Mouse (Mus musculus): ENCODE data around the gene Dnaaf3. TPM values are rescaled to one million over a fixed set of nuclear protein-coding genes. Genes with fewer than 3 reads are reported as not detected.

The Dnaaf3 gene
- polyA plus RNA-seq, 1 experiment from 2014 or later, result 0.95 TPM

DNA sequence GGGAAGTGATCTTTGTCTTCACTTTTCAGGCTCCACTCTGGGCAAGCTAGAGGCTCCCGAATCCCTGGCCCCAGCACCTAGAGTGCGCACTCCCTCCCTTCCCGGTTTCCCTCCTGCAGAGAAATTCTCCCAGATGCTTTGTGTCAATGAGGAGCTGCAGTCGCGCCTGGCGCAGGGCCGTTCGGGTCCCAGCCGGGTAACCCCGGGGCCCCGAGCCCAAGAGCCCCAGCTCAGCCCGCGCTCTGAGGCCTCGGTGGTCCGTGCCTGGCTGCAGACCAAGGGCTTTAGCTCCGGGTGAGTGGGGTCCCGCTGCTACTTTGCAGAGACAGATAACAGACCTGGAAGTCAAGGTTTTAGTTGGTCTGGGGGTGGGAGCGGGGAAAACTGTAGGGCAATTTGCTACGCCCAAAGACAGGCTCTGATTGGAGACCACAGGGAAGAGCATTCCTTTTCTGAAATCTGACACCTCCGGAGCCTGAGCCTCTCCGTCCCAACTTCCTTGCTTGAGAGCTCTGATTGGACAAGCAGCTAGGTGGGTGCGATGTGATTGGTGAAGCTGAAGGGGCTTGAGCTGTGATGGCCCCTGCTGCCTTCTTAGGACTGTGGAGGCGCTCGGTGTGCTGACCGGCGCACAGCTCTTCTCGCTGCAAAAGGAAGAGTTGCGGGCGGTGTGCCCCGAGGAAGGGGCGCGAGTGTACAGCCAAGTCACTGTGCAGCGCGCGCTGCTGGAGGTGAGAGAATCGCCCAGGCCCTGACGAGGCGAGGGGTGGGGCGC lies 54.0 kb downstream of the Dnaaf3 start:
- 0% methylated on average over 39 of the region's 39 CpGs for WGBS
- Histone ChIP-seq H3K9ac (ENCODE audit: low read length) (peak overlapping the region; percentile 52), H3K27ac (ENCODE audit: low read depth, low read length) (peak overlapping the region; percentile 84), H3K36me3 (ENCODE audit: control insufficient read depth, insufficient read depth, low read length) (peaks cover 13% of the 10 kb centered on the region), H3K4me2 (ENCODE audit: low read depth) (peak overlapping the region; percentile 75), H3K4me1 (ENCODE audit: control insufficient read depth, insufficient read depth, low read length) (peaks cover 9% of the 10 kb centered on the region; the same call in 1 of the 2 replicates), H3K9me3 (ENCODE audit: control insufficient read depth, low read length) (no peaks in the 10 kb centered on the region), H3K4me3 (ENCODE audit: low read depth, low read length) (peak overlapping the region; percentile 43), H3K27me3 (ENCODE audit: control insufficient read depth, insufficient read depth, low read length) (peaks cover 13% of the 10 kb centered on the region)
- ATAC-seq (ENCODE audit: insufficient read depth, low FRiP score, low TSS enrichment), result peak; percentile 99
- peak; percentile 88 for DNase-seq (ENCODE audit: low spot score)

DNA sequence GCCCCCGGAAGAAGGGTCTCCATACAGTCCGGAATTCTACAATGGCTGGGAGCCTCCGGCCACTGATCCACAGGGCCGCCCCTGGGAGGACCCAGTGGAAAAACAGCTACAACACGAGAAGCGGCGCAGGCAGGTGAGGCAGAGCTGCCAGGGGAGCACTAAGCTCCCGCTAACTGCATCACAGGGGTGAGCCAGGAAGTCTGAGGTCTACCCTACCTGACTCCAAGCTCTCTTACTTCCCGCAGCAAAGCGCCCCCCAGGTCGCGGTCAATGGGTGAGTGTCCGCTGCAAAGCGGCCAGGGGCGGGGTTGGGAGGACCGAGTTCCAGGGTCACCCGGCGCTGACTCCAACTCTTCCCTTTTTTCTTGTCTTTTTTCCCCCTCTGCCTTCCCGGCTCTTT lies 58.3 kb downstream of the Dnaaf3 start:
- Histone ChIP-seq H3K27me3 (ENCODE audit: control insufficient read depth, insufficient read depth, low read length) (peaks cover 44% of the 10 kb centered on the region), H3K9me3 (ENCODE audit: control insufficient read depth, low read length) (no peaks in the 10 kb centered on the region), H3K4me1 (ENCODE audit: control insufficient read depth, insufficient read depth, low read length) (peaks cover 6% of the 10 kb centered on the region), H3K36me3 (ENCODE audit: control insufficient read depth, insufficient read depth, low read length) (no peaks in the 10 kb centered on the region), H3K4me3 (ENCODE audit: low read depth, low read length) (no peak overlapping the region), H3K27ac (ENCODE audit: low read depth, low read length) (no peak overlapping the region), H3K9ac (ENCODE audit: low read length) (no peak overlapping the region), H3K4me2 (ENCODE audit: low read depth) (no peak overlapping the region)
- no peak for ATAC-seq (ENCODE audit: insufficient read depth, low FRiP score, low TSS enrichment)
- DNase-seq (ENCODE audit: low spot score), result no peak
- 5% methylated on average over 19 of the region's 19 CpGs for WGBS

Small RNAs within 50 kb of the gene (microRNA-seq; reads per million reads assigned to microRNA genes)
- gene Gm23577, result not detected

Other genes with a start within 250 kb of the Dnaaf3 start
- gene Ncr1, start 194.7 kb downstream of the Dnaaf3 start, polyA plus RNA-seq (2014; fragmentation: Nextera tagmentation; extraction: Ambion mirVana), result not detected in 2 replicates
- gene Gp6, start 134.7 kb downstream of the Dnaaf3 start, polyA plus RNA-seq (2014; fragmentation: Nextera tagmentation; extraction: Ambion mirVana), result 0.93 and 0.97 TPM in 2 replicates
- 32.2 and 32.6 TPM in 2 replicates for gene Rdh13, start 86.8 kb downstream of the Dnaaf3 start, polyA plus RNA-seq (2014; fragmentation: Nextera tagmentation; extraction: Ambion mirVana)
- gene Eps8l1, start 71.8 kb downstream of the Dnaaf3 start, polyA plus RNA-seq (2014; fragmentation: Nextera tagmentation; extraction: Ambion mirVana), result 4.6 and 4.7 TPM in 2 replicates
- 41.1 and 43.3 TPM in 2 replicates for gene Ppp1r12c, start 30.8 kb downstream of the Dnaaf3 start, polyA plus RNA-seq (2014; fragmentation: Nextera tagmentation; extraction: Ambion mirVana)
- 72.7 and 93.7 TPM in 2 replicates for gene Tnnt1, start 16.1 kb downstream of the Dnaaf3 start, polyA plus RNA-seq (2014; fragmentation: Nextera tagmentation; extraction: Ambion mirVana)
- 2.1 and 3.5 TPM in 2 replicates for gene Tnni3, start 8.2 kb downstream of the Dnaaf3 start, polyA plus RNA-seq (2014; fragmentation: Nextera tagmentation; extraction: Ambion mirVana)
- 9.0 and 10.8 TPM in 2 replicates for gene Syt5, start 15.1 kb upstream of the Dnaaf3 start, polyA plus RNA-seq (2014; fragmentation: Nextera tagmentation; extraction: Ambion mirVana)
- gene Ptprh, start 71.6 kb upstream of the Dnaaf3 start, polyA plus RNA-seq (2014; fragmentation: Nextera tagmentation; extraction: Ambion mirVana), result not detected in 2 replicates
- 1.5 and 2.1 TPM in 2 replicates for gene Tmem86b, start 99.0 kb upstream of the Dnaaf3 start, polyA plus RNA-seq (2014; fragmentation: Nextera tagmentation; extraction: Ambion mirVana)
- 6.0 and 6.7 TPM in 2 replicates for gene Ppp6r1, start 126.6 kb upstream of the Dnaaf3 start, polyA plus RNA-seq (2014; fragmentation: Nextera tagmentation; extraction: Ambion mirVana)
- 108 and 120 TPM in 2 replicates for gene Hspbp1, start 152.6 kb upstream of the Dnaaf3 start, polyA plus RNA-seq (2014; fragmentation: Nextera tagmentation; extraction: Ambion mirVana)
- gene Brsk1, start 158.2 kb upstream of the Dnaaf3 start, polyA plus RNA-seq (2014; fragmentation: Nextera tagmentation; extraction: Ambion mirVana), result 2.7 and 3.4 TPM in 2 replicates
- 0.17 TPM in 1 of 2 replicates, not detected in the other for gene Tmem150b, start 192.8 kb upstream of the Dnaaf3 start, polyA plus RNA-seq (2014; fragmentation: Nextera tagmentation; extraction: Ambion mirVana)
- 80.6 and 87.0 TPM in 2 replicates for gene Kmt5c, start 207.7 kb upstream of the Dnaaf3 start, polyA plus RNA-seq (2014; fragmentation: Nextera tagmentation; extraction: Ambion mirVana)
- 23.0 and 27.0 TPM in 2 replicates for gene Cox6b2, start 220.6 kb upstream of the Dnaaf3 start, polyA plus RNA-seq (2014; fragmentation: Nextera tagmentation; extraction: Ambion mirVana)
- not detected in 2 replicates for gene Fam71e2, start 238.8 kb upstream of the Dnaaf3 start, polyA plus RNA-seq (2014; fragmentation: Nextera tagmentation; extraction: Ambion mirVana)